Comparison of ENCODE assay signal across 8 mouse cellular contexts in genomic region chr14:54602613-54603012, GRCm38 (mm10). TPM values are rescaled to one million over a fixed set of nuclear protein-coding genes. Genes with fewer than 3 reads are reported as not detected.
A peak's percentile ranks its signal among the peaks of the same experiment; 100 is the strongest.
DNase-seq lines count a peak whose midpoint lies in the region; ATAC-seq and TF ChIP-seq lines count a peak whose summit lies in the region.

No protein-coding gene starts in this region.

- peak overlapping the region; percentile 84; the same call in 1 of the 2 replicates for H3K4me3 ChIP-seq in kidney, adult 2 months (ENCODE audit: insufficient read depth, low read depth, low read length)
- H3K4me3 ChIP-seq in MEL (ENCODE audit: control insufficient read depth in 1 of 2, insufficient read depth in 1 of 2, low read depth in 2 of 2, low read length in 2 of 2), result peak overlapping the region; percentile 62 to 83
- H3K4me3 ChIP-seq in forebrain, embryonic 13.5 days, result peak overlapping the region; percentile 61
- peak overlapping the region; percentile 69 for H3K4me3 ChIP-seq in limb, embryonic 15.5 days
- H3K4me3 ChIP-seq in stomach, embryonic 15.5 days (replicated peaks), result peak overlapping the region; percentile 59

- no peak; the same call in 1 of the 2 replicates for ATAC-seq in forebrain, embryonic 13.5 days
- ATAC-seq in limb, embryonic 15.5 days (ENCODE audit: insufficient number of reproducible peaks, low FRiP score, low TSS enrichment, low read depth), result no peak
- ATAC-seq in stomach, embryonic 15.5 days (ENCODE audit: insufficient read depth, low FRiP score, low read depth), result no peak

- no peak for DNase-seq in kidney, adult 2 months
- no peak for DNase-seq in kidney, adult 8-10 months
- DNase-seq in MEL (ENCODE audit: low read depth, low spot score), result no peak
- no peak for DNase-seq in urinary bladder, postnatal 14 days (ENCODE audit: low spot score)
- no peak for DNase-seq in right cerebral cortex, adult 2 months (ENCODE audit: low spot score in 2 of 2)

- no peaks in the 10 kb centered on the region for H3K27me3 ChIP-seq in kidney, adult 2 months (replicated peaks; ENCODE audit: control insufficient read depth, insufficient read depth, low read length)
- H3K27me3 ChIP-seq in MEL (ENCODE audit: control insufficient read depth in 1 of 2, insufficient read depth in 2 of 2, low read length in 2 of 2), result no peaks in the 10 kb centered on the region
- H3K27me3 ChIP-seq in forebrain, embryonic 13.5 days, result no peaks in the 10 kb centered on the region
- H3K27me3 ChIP-seq in limb, embryonic 15.5 days, result no peaks in the 10 kb centered on the region
- H3K27me3 ChIP-seq in stomach, embryonic 15.5 days (replicated peaks), result no peaks in the 10 kb centered on the region

- 33% methylated on average over 4 of the region's 4 CpGs for WGBS in kidney, adult 2 months
- WGBS in forebrain, embryonic 13.5 days, result 35% methylated on average over 4 of the region's 4 CpGs
- 30% methylated on average over 4 of the region's 4 CpGs for WGBS in limb, embryonic 15.5 days
- WGBS in stomach, embryonic 15.5 days, result 38% methylated on average over 4 of the region's 4 CpGs

- TF ChIP-seq CTCF in kidney, adult 2 months (conservative IDR thresholded peaks at IDR 0.05; ENCODE audit: insufficient read depth, insufficient read length, low read depth, low read length), result no peak
- TF ChIP-seq CTCF in MEL (IDR thresholded peaks at IDR 0.05 in 2 of 3, conservative IDR thresholded peaks at IDR 0.05 in 1 of 3; ENCODE audit: control insufficient read depth in 1 of 3, insufficient read depth in 1 of 3, low read depth in 2 of 3, low read length in 3 of 3, poor library complexity in 1 of 3, severe bottlenecking in 1 of 3), result no peak

- TF ChIP-seq POLR2A in kidney, adult 2 months (IDR thresholded peaks at IDR 0.05; ENCODE audit: low read depth, low read length), result no peak
- TF ChIP-seq POLR2A in MEL (IDR thresholded peaks at IDR 0.05; ENCODE audit: control insufficient read depth in 1 of 2, insufficient read depth in 1 of 2, low read depth in 1 of 2, low read length in 2 of 2, poor library complexity in 1 of 2), result no peak

- no peak for TF ChIP-seq RAD21 in MEL (IDR thresholded peaks at IDR 0.05; ENCODE audit: low read depth, low read length)

- H3K4me1 ChIP-seq in kidney, adult 2 months (ENCODE audit: control insufficient read depth, insufficient read depth, low read length), result no peaks in the 10 kb centered on the region; the same call in 1 of the 2 replicates
- peaks cover 7 to 25% of the 10 kb centered on the region in 2 experiments for H3K4me1 ChIP-seq in MEL (ENCODE audit: control insufficient read depth in 1 of 2, insufficient read depth in 2 of 2, low read length in 2 of 2)
- peaks cover 21% of the 10 kb centered on the region for H3K4me1 ChIP-seq in forebrain, embryonic 13.5 days
- H3K4me1 ChIP-seq in limb, embryonic 15.5 days, result peaks cover 21% of the 10 kb centered on the region
- peaks cover 4% of the 10 kb centered on the region; the same call in 1 of the 2 replicates for H3K4me1 ChIP-seq in stomach, embryonic 15.5 days

- H3K27ac ChIP-seq in kidney, adult 2 months (ENCODE audit: insufficient read depth, low read depth, low read length), result no peak overlapping the region
- peak overlapping the region; percentile 90 for H3K27ac ChIP-seq in MEL (ENCODE audit: control insufficient read depth, low read depth, low read length)
- H3K27ac ChIP-seq in forebrain, embryonic 13.5 days, result peak overlapping the region; percentile 90
- H3K27ac ChIP-seq in limb, embryonic 15.5 days, result peak overlapping the region; percentile 98
- peak overlapping the region; percentile 93 for H3K27ac ChIP-seq in stomach, embryonic 15.5 days

- no peaks in the 10 kb centered on the region for H3K36me3 ChIP-seq in kidney, adult 2 months (ENCODE audit: control insufficient read depth, insufficient read depth, low read length)
- peaks cover 0 to 27% of the 10 kb centered on the region in 2 experiments; a peak in 2 of 4 replicates for H3K36me3 ChIP-seq in MEL (ENCODE audit: control insufficient read depth in 1 of 2, insufficient read depth in 2 of 2, low read length in 2 of 2)
- no peaks in the 10 kb centered on the region for H3K36me3 ChIP-seq in forebrain, embryonic 13.5 days (ENCODE audit: poor library complexity, severe bottlenecking)
- 0 out of 2 replicates have a peak, but pooled peaks cover 9% of the 10 kb centered on the region for H3K36me3 ChIP-seq in limb, embryonic 15.5 days
- no peaks in the 10 kb centered on the region for H3K36me3 ChIP-seq in stomach, embryonic 15.5 days

- H3K4me2 ChIP-seq in forebrain, embryonic 13.5 days, result peak overlapping the region; percentile 59
- peak overlapping the region; percentile 45 for H3K4me2 ChIP-seq in limb, embryonic 15.5 days
- peak overlapping the region; percentile 53 for H3K4me2 ChIP-seq in stomach, embryonic 15.5 days

- peak overlapping the region; percentile 93 for H3K9ac ChIP-seq in MEL (ENCODE audit: control insufficient read depth, low read depth, low read length, poor library complexity, severe bottlenecking)
- H3K9ac ChIP-seq in forebrain, embryonic 13.5 days, result peak overlapping the region; percentile 84
- no peak overlapping the region for H3K9ac ChIP-seq in limb, embryonic 15.5 days
- peak overlapping the region; percentile 58; the same call in 1 of the 2 replicates for H3K9ac ChIP-seq in stomach, embryonic 15.5 days

- peaks cover 3% of the 10 kb centered on the region; the same call in 1 of the 2 replicates for H3K79me2 ChIP-seq in MEL (ENCODE audit: control insufficient read depth, insufficient read depth, low read length, poor library complexity)

- TF ChIP-seq EP300 in MEL (IDR thresholded peaks at IDR 0.05; ENCODE audit: low read depth in 1 of 2, low read length in 2 of 2), result no peak

- H3K9me3 ChIP-seq in MEL (replicated peaks; ENCODE audit: insufficient read depth, low read length), result no peaks in the 10 kb centered on the region
- no peaks in the 10 kb centered on the region for H3K9me3 ChIP-seq in forebrain, embryonic 13.5 days (replicated peaks)
- no peaks in the 10 kb centered on the region for H3K9me3 ChIP-seq in limb, embryonic 15.5 days
- H3K9me3 ChIP-seq in stomach, embryonic 15.5 days, result no peaks in the 10 kb centered on the region

TF ChIP-seq in MEL, 35 proteins besides CTCF, POLR2A, EP300 and RAD21 (continues in another document):
- no peak for TF ChIP-seq KAT2A (conservative IDR thresholded peaks at IDR 0.05; ENCODE audit: low read depth, low read length)
- no peak for TF ChIP-seq SMC3 (IDR thresholded peaks at IDR 0.05; ENCODE audit: low read depth, low read length)
- TF ChIP-seq HCFC1 (IDR thresholded peaks at IDR 0.05; ENCODE audit: low read depth, low read length), result no peak
- TF ChIP-seq NRF1 (IDR thresholded peaks at IDR 0.05; ENCODE audit: insufficient read depth, low read depth, low read length, poor library complexity, severe bottlenecking), result no peak
- TF ChIP-seq ZKSCAN1 (IDR thresholded peaks at IDR 0.05; ENCODE audit: low read depth, low read length), result no peak
- no peak for TF ChIP-seq USF1 (IDR thresholded peaks at IDR 0.05; ENCODE audit: low read depth, low read length)

RNA-seq across cellular contexts. Expression of gene 4931414P19Rik, which starts 3.2 kb away (rescaled TPM):
- polyA plus RNA-seq in kidney, adult 2 months (2012; rRNA removed), result 6.5 and 8.1 TPM in 2 replicates
- total RNA-seq in MEL (2012; rRNA removed), result 1.9 and 2.1 TPM in 2 replicates
- polyA plus RNA-seq in MEL (2012; ENCODE audit: insufficient read depth in 1 of 2, insufficient read length in 2 of 2, low read depth in 1 of 2, low replicate concordance in 2 of 2, missing spikeins in 1 of 2), result 1 to 10 TPM in 1 of 2 experiments, not detected in 1; 4.8 TPM
- 8.3 and 9.4 TPM in 2 replicates for polyA plus RNA-seq in forebrain, embryonic 13.5 days (2015; fragmentation: Nextera tagmentation; extraction: Ambion mirVana)
- polyA plus RNA-seq in limb, embryonic 15.5 days (2015; fragmentation: Nextera tagmentation; extraction: Ambion mirVana), result 5.8 and 6.1 TPM in 2 replicates
- polyA plus RNA-seq in stomach, embryonic 15.5 days (2015; fragmentation: Nextera tagmentation; extraction: Ambion mirVana), result 6.7 and 8.3 TPM in 2 replicates

RNA-seq across cellular contexts. Expression of gene Psmb5, which starts 15.2 kb away (rescaled TPM):
- polyA plus RNA-seq in kidney, adult 2 months (2012; rRNA removed), result 244 and 276 TPM in 2 replicates
- total RNA-seq in MEL (2012; rRNA removed), result 305 and 327 TPM in 2 replicates
- 100 to 1,000 TPM; 318 to 546 TPM for polyA plus RNA-seq in MEL (2012; ENCODE audit: insufficient read depth in 1 of 2, insufficient read length in 2 of 2, low read depth in 1 of 2, low replicate concordance in 2 of 2, missing spikeins in 1 of 2)
- polyA plus RNA-seq in forebrain, embryonic 13.5 days (2015; fragmentation: Nextera tagmentation; extraction: Ambion mirVana), result 462 and 492 TPM in 2 replicates
- 343 and 373 TPM in 2 replicates for polyA plus RNA-seq in limb, embryonic 15.5 days (2015; fragmentation: Nextera tagmentation; extraction: Ambion mirVana)
- polyA plus RNA-seq in stomach, embryonic 15.5 days (2015; fragmentation: Nextera tagmentation; extraction: Ambion mirVana), result 370 and 382 TPM in 2 replicates

RNA-seq across cellular contexts. Expression of gene Psmb11, which starts 18.6 kb away (rescaled TPM):
- not detected in 2 replicates for polyA plus RNA-seq in kidney, adult 2 months (2012; rRNA removed)
- not detected in 2 replicates for total RNA-seq in MEL (2012; rRNA removed)
- polyA plus RNA-seq in MEL (2012; ENCODE audit: insufficient read depth in 1 of 2, insufficient read length in 2 of 2, low read depth in 1 of 2, low replicate concordance in 2 of 2, missing spikeins in 1 of 2), result under 1 TPM in 1 of 2 experiments, not detected in 1; 0.06 TPM
- 0.04 TPM in 1 of 2 replicates, not detected in the other for polyA plus RNA-seq in forebrain, embryonic 13.5 days (2015; fragmentation: Nextera tagmentation; extraction: Ambion mirVana)
- polyA plus RNA-seq in limb, embryonic 15.5 days (2015; fragmentation: Nextera tagmentation; extraction: Ambion mirVana), result not detected in 2 replicates
- 0.03 TPM in 2 replicates for polyA plus RNA-seq in stomach, embryonic 15.5 days (2015; fragmentation: Nextera tagmentation; extraction: Ambion mirVana)

RNA-seq across cellular contexts. Expression of gene Ajuba, which starts 25.3 kb away (rescaled TPM):
- polyA plus RNA-seq in kidney, adult 2 months (2012; rRNA removed), result 32.4 and 33.9 TPM in 2 replicates
- total RNA-seq in MEL (2012; rRNA removed), result 0.07 and 0.08 TPM in 2 replicates
- polyA plus RNA-seq in MEL (2012; ENCODE audit: insufficient read depth in 1 of 2, insufficient read length in 2 of 2, low read depth in 1 of 2, low replicate concordance in 2 of 2, missing spikeins in 1 of 2), result under 1 TPM in 1 of 2 experiments, not detected in 1; 0.08 TPM
- 18.8 and 20.3 TPM in 2 replicates for polyA plus RNA-seq in forebrain, embryonic 13.5 days (2015; fragmentation: Nextera tagmentation; extraction: Ambion mirVana)
- 50.7 and 52.7 TPM in 2 replicates for polyA plus RNA-seq in limb, embryonic 15.5 days (2015; fragmentation: Nextera tagmentation; extraction: Ambion mirVana)
- 30.8 and 32.0 TPM in 2 replicates for polyA plus RNA-seq in stomach, embryonic 15.5 days (2015; fragmentation: Nextera tagmentation; extraction: Ambion mirVana)

RNA-seq across cellular contexts. Expression of gene Gm17606, which starts 38.1 kb away (rescaled TPM):
- polyA plus RNA-seq in kidney, adult 2 months (2012; rRNA removed), result not detected in 2 replicates
- total RNA-seq in MEL (2012; rRNA removed), result not detected in 2 replicates
- under 1 TPM in 1 of 2 experiments, not detected in 1; 0.99 TPM for polyA plus RNA-seq in MEL (2012; ENCODE audit: insufficient read depth in 1 of 2, insufficient read length in 2 of 2, low read depth in 1 of 2, low replicate concordance in 2 of 2, missing spikeins in 1 of 2)
- polyA plus RNA-seq in forebrain, embryonic 13.5 days (2015; fragmentation: Nextera tagmentation; extraction: Ambion mirVana), result not detected in 2 replicates
- polyA plus RNA-seq in limb, embryonic 15.5 days (2015; fragmentation: Nextera tagmentation; extraction: Ambion mirVana), result 0.99 TPM in 1 of 2 replicates, not detected in the other
- polyA plus RNA-seq in stomach, embryonic 15.5 days (2015; fragmentation: Nextera tagmentation; extraction: Ambion mirVana), result not detected in 2 replicates
